Mouse (Mus musculus): ENCODE measurements at regions not wholly inside any gene's neighbourhood (a gene's known extent, or its start where the extent isn't known, plus 50 kb on each side); places are given as distances from the start of the nearest gene placed in this dataset.
A peak's percentile ranks its signal among the peaks of the same experiment; 100 is the strongest.

DNA sequence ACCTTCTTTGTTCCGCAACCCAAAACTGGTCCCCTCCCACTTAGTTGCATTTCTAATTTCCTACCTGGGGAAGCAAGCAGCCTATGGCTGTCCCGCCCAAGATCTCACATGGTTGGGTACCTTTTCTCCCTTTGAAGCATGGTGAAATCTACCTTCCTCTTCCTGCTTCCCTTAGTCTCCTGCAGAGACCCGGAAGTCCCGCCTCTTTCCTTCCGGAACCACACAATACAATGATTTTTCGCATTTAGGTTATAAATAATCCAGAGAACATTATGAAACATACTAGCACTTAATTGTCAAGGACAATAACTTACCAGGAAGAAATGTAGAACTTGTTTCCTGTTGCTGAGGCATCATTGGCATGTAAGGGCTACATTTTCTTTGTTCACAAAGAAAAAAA lies 58.8 kb downstream of the 1700009N14Rik start:
- Histone ChIP-seq H3K27me3 (ENCODE audit: insufficient read depth, low read length) (no peaks in the 10 kb centered on the region), H3K4me1 (replicated peaks; ENCODE audit: low read depth, low read length) (no peaks in the 10 kb centered on the region), H3K9me3 (ENCODE audit: low read length) (no peaks in the 10 kb centered on the region), H3K4me3 (replicated peaks; ENCODE audit: low read length) (no peak overlapping the region), H3K36me3 (ENCODE audit: insufficient read depth, low read length) (no peaks in the 10 kb centered on the region)
- TF ChIP-seq POU5F1 (IDR thresholded peaks at IDR 0.05; ENCODE audit: borderline replicate concordance, low read length) (no peak), CTCF (conservative IDR thresholded peaks at IDR 0.05; ENCODE audit: low read length) (no peak), NANOG (IDR thresholded peaks at IDR 0.05; ENCODE audit: borderline replicate concordance, low read length) (no peak)

DNA sequence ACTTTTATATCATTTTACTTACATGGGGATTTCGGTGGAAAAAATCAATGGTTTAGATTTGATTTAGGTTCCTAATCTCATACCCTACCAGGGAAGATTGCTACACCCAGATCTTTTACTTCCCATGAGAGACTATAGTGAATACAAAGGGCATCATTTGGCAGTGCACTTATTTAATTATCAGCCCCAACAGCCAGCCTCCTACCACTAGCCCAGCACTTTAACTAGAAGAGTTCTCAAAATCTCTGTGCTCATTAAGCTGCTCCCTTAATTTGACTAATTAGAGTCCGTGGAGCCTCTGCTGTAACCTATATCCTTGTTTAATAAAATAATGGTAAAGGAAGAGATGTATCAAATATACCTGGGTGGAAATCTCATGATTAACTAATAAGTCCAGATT lies 77.4 kb downstream of the 1700009N14Rik start:
- H3K36me3 ChIP-seq (ENCODE audit: insufficient read depth, low read length): no peaks in the 10 kb centered on the region
- H3K9me3 ChIP-seq (ENCODE audit: low read length): no peaks in the 10 kb centered on the region
- no peak for TF ChIP-seq CTCF (conservative IDR thresholded peaks at IDR 0.05; ENCODE audit: low read length)
- no peak for TF ChIP-seq POU5F1 (IDR thresholded peaks at IDR 0.05; ENCODE audit: borderline replicate concordance, low read length)
- no peak for TF ChIP-seq NANOG (IDR thresholded peaks at IDR 0.05; ENCODE audit: borderline replicate concordance, low read length)
- H3K4me3 ChIP-seq (replicated peaks; ENCODE audit: low read length): no peak overlapping the region
- no peaks in the 10 kb centered on the region for H3K4me1 ChIP-seq (replicated peaks; ENCODE audit: low read depth, low read length)
- no peaks in the 10 kb centered on the region for H3K27me3 ChIP-seq (ENCODE audit: insufficient read depth, low read length)

DNA sequence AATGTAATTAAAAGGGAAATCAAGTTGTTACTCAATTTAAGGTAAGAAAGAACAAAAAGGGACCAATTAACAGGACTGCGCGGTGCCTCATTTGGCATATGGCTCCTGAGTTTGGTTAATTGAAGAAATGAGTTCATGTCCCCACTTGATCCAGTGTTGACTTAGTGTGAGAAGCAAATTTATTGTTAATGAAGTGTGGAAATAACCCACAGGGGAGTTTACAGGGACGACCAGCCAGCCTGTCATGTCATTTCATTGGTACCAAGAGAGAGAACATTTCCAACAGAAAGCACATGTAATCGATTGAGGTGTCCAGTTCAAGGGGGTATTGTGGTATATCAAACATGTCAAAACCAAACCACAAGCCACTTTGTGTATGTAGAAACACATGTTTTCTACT lies 78.6 kb downstream of the 1700009N14Rik start:
- TF ChIP-seq POU5F1 (IDR thresholded peaks at IDR 0.05; ENCODE audit: borderline replicate concordance, low read length): no peak
- no peak for TF ChIP-seq NANOG (IDR thresholded peaks at IDR 0.05; ENCODE audit: borderline replicate concordance, low read length)
- no peak for TF ChIP-seq CTCF (conservative IDR thresholded peaks at IDR 0.05; ENCODE audit: low read length)
- H3K27me3 ChIP-seq (ENCODE audit: insufficient read depth, low read length): no peaks in the 10 kb centered on the region
- H3K36me3 ChIP-seq (ENCODE audit: insufficient read depth, low read length): no peaks in the 10 kb centered on the region
- H3K4me3 ChIP-seq (replicated peaks; ENCODE audit: low read length): no peak overlapping the region
- H3K4me1 ChIP-seq (replicated peaks; ENCODE audit: low read depth, low read length): no peaks in the 10 kb centered on the region
- no peaks in the 10 kb centered on the region for H3K9me3 ChIP-seq (ENCODE audit: low read length)

- H3K4me1 ChIP-seq (replicated peaks; ENCODE audit: low read depth, low read length): peaks cover 21% of the 10 kb centered on the region
- no peaks in the 10 kb centered on the region for H3K27me3 ChIP-seq (ENCODE audit: insufficient read depth, low read length)
Observed at GRCm38 (mm10) chr4:39556101-39556763, 106.1 kb downstream of the 1700009N14Rik start.

GRCm38 (mm10) chr4:39597426-39597825 lies 147.3 kb downstream of the 1700009N14Rik start:
- H3K4me1 ChIP-seq (replicated peaks; ENCODE audit: low read depth, low read length): no peaks in the 10 kb centered on the region
- H3K9me3 ChIP-seq (ENCODE audit: low read length): no peaks in the 10 kb centered on the region
- H3K36me3 ChIP-seq (ENCODE audit: insufficient read depth, low read length): no peaks in the 10 kb centered on the region
- no peaks in the 10 kb centered on the region for H3K27me3 ChIP-seq (ENCODE audit: insufficient read depth, low read length)
- TF ChIP-seq CTCF (conservative IDR thresholded peaks at IDR 0.05; ENCODE audit: low read length): no peak
- TF ChIP-seq NANOG (IDR thresholded peaks at IDR 0.05; ENCODE audit: borderline replicate concordance, low read length): no peak
- TF ChIP-seq POU5F1 (IDR thresholded peaks at IDR 0.05; ENCODE audit: borderline replicate concordance, low read length): no peak
- H3K4me3 ChIP-seq (replicated peaks; ENCODE audit: low read length): no peak overlapping the region

More at GRCm38 (mm10) chr4:39556101-39556763, 106.1 kb downstream of the 1700009N14Rik start:
- Histone ChIP-seq H3K36me3 (ENCODE audit: insufficient read depth, low read length) (no peaks in the 10 kb centered on the region), H3K4me3 (replicated peaks; ENCODE audit: low read length) (no peak overlapping the region), H3K9me3 (ENCODE audit: low read length) (no peaks in the 10 kb centered on the region)
- no peak for TF ChIP-seq NANOG (IDR thresholded peaks at IDR 0.05; ENCODE audit: borderline replicate concordance, low read length)
- no peak for TF ChIP-seq CTCF (conservative IDR thresholded peaks at IDR 0.05; ENCODE audit: low read length)
- TF ChIP-seq POU5F1 (IDR thresholded peaks at IDR 0.05; ENCODE audit: borderline replicate concordance, low read length): no peak

DNA sequence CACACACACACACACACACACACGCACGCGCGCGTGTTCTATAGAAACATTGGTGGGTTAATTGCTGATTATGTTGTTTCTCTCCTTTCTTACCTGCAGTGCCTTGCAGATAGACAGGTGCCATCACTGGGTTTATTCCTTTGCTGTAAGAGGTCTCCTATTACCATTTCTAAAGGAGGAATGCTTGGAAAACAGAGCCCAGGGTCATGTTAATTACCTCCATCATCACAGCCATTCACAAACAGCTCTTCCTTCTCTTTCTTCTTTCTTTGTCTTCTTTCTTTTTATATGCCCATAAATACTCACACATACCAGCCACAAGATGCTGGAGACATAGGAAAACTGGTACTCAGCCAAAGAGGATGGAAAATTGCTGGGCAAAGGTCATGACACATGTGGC lies 155.0 kb downstream of the 1700009N14Rik start:
- TF ChIP-seq CTCF (conservative IDR thresholded peaks at IDR 0.05; ENCODE audit: low read length): no peak
- peak; percentile 74 for TF ChIP-seq NANOG (IDR thresholded peaks at IDR 0.05; ENCODE audit: borderline replicate concordance, low read length)
- H3K27me3 ChIP-seq (ENCODE audit: insufficient read depth, low read length): no peaks in the 10 kb centered on the region
- peaks cover 5% of the 10 kb centered on the region; the same call in 1 of the 2 replicates for H3K4me1 ChIP-seq (replicated peaks; ENCODE audit: low read depth, low read length)
- H3K4me3 ChIP-seq (replicated peaks; ENCODE audit: low read length): no peak overlapping the region
- no peaks in the 10 kb centered on the region for H3K36me3 ChIP-seq (ENCODE audit: insufficient read depth, low read length)
- H3K9me3 ChIP-seq (ENCODE audit: low read length): peaks cover 12% of the 10 kb centered on the region

GRCm38 (mm10) chr4:39644136-39644535 lies 194.0 kb downstream of the 1700009N14Rik start:
- Histone ChIP-seq H3K9me3 (ENCODE audit: low read length) (no peaks in the 10 kb centered on the region), H3K27me3 (ENCODE audit: insufficient read depth, low read length) (no peaks in the 10 kb centered on the region), H3K4me3 (replicated peaks; ENCODE audit: low read length) (no peak overlapping the region), H3K4me1 (replicated peaks; ENCODE audit: low read depth, low read length) (no peaks in the 10 kb centered on the region), H3K36me3 (ENCODE audit: insufficient read depth, low read length) (no peaks in the 10 kb centered on the region)
- TF ChIP-seq CTCF (conservative IDR thresholded peaks at IDR 0.05; ENCODE audit: low read length) (no peak), POU5F1 (IDR thresholded peaks at IDR 0.05; ENCODE audit: borderline replicate concordance, low read length) (no peak), NANOG (IDR thresholded peaks at IDR 0.05; ENCODE audit: borderline replicate concordance, low read length) (no peak)

- H3K4me1 ChIP-seq (replicated peaks; ENCODE audit: low read depth, low read length): no peaks in the 10 kb centered on the region
- H3K4me3 ChIP-seq (replicated peaks; ENCODE audit: low read length): no peak overlapping the region
- H3K36me3 ChIP-seq (ENCODE audit: insufficient read depth, low read length): no peaks in the 10 kb centered on the region
- H3K9me3 ChIP-seq (ENCODE audit: low read length): no peaks in the 10 kb centered on the region
- no peak for TF ChIP-seq NANOG (IDR thresholded peaks at IDR 0.05; ENCODE audit: borderline replicate concordance, low read length)
- TF ChIP-seq POU5F1 (IDR thresholded peaks at IDR 0.05; ENCODE audit: borderline replicate concordance, low read length): no peak
- no peak for TF ChIP-seq CTCF (conservative IDR thresholded peaks at IDR 0.05; ENCODE audit: low read length)
- no peaks in the 10 kb centered on the region for H3K27me3 ChIP-seq (ENCODE audit: insufficient read depth, low read length)
Observed at GRCm38 (mm10) chr4:39644849-39645248, 194.8 kb downstream of the 1700009N14Rik start.

GRCm38 (mm10) chr4:39660538-39660937 lies 210.4 kb downstream of the 1700009N14Rik start:
- H3K4me3 ChIP-seq (replicated peaks; ENCODE audit: low read length): no peak overlapping the region
- H3K4me1 ChIP-seq (replicated peaks; ENCODE audit: low read depth, low read length): no peaks in the 10 kb centered on the region
- peaks cover 6% of the 10 kb centered on the region for H3K9me3 ChIP-seq (ENCODE audit: low read length)
- TF ChIP-seq CTCF (conservative IDR thresholded peaks at IDR 0.05; ENCODE audit: low read length) (no peak), NANOG (IDR thresholded peaks at IDR 0.05; ENCODE audit: borderline replicate concordance, low read length) (no peak), POU5F1 (IDR thresholded peaks at IDR 0.05; ENCODE audit: borderline replicate concordance, low read length) (no peak)
- H3K27me3 ChIP-seq (ENCODE audit: insufficient read depth, low read length): no peaks in the 10 kb centered on the region
- no peaks in the 10 kb centered on the region for H3K36me3 ChIP-seq (ENCODE audit: insufficient read depth, low read length)
